Mouse (Mus musculus) layer of hippocampus, adult 9-10 months (tissue): ENCODE results near the gene Pafah1b2.

ENCODE experiments used
- DNase-seq: peaks from one replicate; pipeline ENCODE4 v3.0.0; 2022; ENCODE audit warnings: low spot score

Pafah1b2 gene

DNA sequence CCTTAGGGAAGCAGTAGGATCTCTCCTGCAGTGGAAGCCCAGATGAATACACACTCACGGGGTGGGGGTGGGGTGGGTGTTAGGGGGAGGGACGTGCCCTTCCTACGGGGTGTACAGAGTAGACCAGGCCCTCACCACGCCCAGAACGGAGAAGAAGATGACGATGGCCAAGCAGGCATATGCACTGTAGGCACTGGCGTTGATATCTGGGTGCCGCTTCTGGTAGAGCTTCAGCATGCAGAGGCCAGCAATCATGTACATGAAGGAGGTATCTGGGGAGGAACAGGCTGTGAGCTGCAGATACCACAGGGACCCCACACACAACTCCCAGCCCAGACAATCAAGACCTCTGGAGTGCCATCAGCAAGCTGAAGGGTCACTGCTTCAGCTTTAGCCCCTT is 69.6 kb downstream of the Pafah1b2 start:
- no peak for DNase-seq

DNA sequence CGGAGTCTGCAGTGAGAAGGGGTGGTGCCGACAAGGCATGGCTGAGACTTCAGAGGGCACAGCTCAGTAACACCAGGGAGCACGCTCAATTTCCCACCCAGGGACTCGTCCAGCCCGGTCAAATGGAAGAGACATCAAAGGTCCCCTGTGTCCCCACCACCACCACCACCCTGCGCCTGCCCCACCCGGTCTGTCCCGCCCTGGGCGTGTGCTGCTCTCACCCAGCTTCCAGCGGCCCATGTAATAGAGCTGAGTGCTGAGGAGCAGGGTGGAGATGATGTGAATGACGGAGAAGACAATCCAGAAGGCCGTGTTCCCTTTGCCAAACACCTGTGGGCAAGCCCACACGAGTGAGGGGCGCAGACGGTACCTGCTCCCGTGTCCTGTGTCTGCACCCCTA is 70.0 kb downstream of the Pafah1b2 start:
- no peak for DNase-seq

DNA sequence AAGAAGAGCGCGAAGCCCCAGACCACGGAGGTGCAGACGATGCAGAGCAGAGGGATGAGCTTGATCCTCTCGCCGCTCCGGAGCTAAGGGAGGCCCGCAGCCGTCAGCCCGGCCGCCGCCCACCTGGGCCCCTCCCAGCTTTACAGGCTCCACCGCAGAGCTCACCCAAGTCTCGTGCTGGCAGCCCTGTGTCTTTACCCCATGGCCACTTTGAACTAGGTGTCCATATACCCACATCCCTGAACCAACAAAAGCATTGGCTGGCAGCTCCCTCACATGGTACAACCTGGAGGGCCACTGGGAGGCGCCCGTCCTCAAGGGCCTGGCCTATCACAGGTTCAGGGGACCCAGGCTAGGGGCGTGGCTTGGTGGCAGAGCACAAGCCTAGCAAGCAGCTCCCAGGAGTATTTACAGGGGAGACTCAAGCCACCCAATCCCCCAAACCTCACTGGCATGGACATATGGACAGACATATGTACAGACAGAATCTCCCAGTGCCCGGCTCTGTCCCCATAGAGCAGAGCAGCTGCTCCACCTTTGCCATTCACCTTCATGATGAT is 71.1 kb downstream of the Pafah1b2 start:
- DNase-seq: no peak

DNA sequence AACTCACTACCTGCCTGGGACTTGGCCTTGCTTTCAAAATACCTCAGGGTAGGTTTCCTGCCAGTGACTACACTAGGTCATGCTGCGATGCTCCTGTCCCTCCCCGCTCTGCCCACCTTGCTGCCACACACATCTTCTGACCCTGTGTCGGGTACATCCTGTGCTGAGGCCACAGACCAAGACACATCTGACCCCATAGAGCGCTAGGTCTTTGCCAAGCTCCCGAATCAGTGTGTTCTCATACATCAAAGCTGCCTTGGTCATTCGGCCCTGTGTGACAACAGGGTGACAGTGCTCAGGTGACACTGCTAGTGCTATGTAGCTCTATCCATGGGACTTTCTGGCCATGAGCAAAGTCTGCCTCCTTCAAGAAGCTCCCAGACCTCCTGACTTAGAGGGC is 72.7 kb downstream of the Pafah1b2 start:
- no peak for DNase-seq

DNA sequence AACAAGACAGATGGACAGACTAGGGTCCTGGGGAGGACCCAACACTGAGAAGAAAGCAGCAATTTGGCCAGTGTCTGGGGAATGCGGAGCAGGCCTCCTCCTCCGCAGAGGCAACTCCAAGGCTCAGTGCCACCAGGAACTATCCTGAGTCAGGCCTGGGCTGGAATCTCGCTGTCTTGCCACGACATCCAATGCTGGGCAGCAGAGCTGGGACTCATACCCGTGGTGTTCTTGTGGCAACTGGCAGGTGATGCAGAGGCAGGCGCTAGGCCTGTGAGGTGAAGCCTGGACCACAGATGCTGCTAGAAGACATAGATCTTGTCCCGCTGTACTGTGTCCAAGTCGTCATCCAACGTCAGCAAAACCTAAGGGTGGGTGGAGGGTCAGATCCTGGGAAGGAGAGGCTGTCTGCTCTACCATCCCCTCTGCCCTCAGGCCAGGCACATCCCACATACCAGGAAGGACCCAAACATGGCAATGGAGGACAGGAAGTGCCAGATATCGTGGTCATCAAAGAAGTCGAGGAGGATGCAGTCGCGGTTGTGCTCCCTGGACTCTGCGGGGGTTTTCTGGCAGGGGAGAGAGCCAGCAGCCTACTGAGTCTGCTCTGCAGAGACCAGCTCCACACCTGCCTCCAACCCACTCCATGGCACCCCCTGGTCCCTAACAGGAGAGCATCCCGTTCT is 73.4 kb downstream of the Pafah1b2 start:
- no peak for DNase-seq

DNA sequence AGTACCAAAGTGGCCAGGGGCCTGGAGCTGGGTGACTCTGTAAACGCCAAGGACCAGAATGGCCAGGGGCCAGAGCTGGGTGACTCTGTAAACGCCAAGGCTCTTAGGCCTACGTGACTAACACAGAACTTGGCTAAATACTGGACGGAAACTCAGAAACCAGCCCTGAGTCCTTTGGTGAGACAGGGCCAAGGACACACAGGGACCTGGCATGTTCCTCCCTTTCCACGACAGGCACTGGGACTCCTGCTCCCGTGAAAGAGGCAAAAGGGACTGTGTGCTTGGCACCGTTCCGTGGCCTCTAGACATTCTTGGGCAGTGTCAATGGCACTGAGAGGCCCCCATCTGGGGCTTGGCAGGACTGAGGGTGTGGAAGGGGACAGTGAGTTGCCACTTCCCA is 74.4 kb downstream of the Pafah1b2 start:
- no peak for DNase-seq

DNA sequence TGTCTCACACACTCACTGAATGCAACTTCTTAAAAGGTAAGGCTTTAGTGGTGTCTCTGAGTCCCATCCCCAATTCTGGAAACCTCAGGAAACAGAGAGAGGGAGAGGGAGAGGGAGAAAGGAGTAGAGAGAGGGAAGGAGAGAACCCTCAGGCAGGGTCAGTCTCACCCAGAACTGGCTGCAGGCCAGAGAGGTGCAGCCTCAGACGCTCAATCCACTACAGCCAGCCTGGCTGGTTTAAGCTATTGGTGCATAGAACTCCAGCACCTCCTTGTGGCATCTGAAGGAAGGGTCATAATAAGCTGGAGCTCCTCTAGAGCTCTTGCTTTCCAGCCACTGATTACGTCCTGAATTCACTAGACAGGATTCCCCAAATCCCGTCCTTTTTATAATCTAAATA is 75.6 kb downstream of the Pafah1b2 start:
- no peak for DNase-seq

DNA sequence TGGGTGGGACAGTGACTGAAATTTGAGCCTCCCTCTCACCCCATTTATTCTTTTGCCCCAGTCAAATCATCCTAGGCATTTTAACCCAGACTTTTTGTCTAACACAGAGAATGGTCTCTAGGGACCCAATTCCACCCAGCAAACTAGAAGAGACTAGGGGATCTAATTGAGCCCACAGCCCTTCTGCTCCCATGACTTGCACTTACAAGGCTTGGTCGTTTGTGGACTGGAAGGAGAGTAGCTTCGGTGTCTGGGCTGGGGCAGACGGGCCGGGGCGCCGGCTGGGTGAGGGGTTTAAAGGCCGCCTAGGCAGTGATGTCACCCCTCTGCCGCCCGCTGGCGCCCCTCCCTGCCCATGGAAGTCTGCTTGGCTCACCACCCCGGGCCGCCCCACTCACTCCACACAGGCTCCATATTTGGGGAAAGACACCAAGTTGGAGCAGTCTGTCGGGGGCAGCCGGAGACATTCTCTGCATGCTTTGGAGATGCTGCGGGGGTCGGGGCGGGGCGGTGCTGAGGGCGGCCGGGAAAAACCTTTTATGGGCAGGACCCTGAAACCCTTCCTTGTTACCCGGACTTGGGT is 76.8 kb downstream of the Pafah1b2 start, which contains the start of gene Tagln:
Gene Tagln, minus strand, starts transcription at position 431 of the 583 bp plus-strand sequence.
- no peak for DNase-seq

DNA sequence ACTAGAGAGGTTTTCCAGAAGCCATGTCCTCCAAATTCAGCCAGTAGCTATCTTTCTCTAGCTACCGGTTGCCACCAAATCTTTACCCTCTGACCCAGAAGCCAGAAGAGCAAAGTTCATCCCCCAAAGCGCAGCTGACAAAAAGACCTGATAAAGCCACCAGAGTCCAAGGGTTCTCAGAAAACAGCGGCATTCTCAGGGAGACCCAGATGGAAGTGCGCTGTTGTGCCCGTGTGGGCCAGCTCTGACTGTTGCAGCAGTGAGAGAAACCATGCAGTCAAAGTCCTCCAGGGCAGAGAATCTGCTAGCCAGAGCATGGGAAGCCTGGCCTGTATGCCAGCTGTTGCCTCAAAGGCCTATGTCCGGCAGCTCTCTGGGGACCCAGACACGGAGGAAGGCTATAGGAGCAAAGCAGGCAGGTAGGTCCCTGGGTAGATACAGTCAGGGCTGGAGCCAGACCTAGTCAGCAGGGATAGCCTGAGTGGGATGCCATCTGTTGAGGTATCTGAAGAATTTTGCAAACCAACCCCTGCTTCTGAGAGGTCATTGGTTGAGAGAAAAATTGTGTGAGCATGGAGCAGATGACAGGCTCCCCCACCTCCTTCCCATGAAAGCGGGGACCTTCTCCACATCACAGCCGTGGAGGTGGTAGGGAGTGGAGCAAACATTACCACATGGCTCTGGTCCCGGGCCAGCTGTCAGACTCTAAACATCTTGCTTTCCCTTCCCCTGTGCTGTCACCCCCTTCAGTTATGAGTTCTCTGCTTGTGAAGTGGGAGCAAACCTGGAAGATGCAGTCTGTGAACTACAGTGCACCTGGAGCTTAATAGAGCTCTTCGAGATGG is 79.7 kb downstream of the Pafah1b2 start:
- DNase-seq: no peak

DNA sequence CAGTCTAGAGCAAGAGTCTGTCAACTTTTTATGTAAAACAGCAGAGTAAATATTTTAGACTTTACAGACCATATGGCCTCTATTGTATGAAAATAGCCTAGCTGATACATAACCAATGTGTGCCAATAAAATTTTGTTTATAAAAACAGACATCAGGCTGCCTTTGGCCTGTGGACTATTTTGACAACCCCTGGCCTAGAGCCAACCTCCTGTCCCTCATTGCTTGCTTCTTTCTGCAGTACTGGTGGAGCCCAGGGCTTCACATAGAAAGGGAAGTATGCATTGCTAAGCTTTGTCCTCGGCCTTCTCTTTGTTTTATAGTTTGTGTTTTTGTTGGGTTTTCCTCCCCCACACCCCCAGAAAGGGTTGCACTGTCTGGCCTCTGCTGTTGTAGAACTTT is 80.5 kb downstream of the Pafah1b2 start:
- no peak for DNase-seq

DNA sequence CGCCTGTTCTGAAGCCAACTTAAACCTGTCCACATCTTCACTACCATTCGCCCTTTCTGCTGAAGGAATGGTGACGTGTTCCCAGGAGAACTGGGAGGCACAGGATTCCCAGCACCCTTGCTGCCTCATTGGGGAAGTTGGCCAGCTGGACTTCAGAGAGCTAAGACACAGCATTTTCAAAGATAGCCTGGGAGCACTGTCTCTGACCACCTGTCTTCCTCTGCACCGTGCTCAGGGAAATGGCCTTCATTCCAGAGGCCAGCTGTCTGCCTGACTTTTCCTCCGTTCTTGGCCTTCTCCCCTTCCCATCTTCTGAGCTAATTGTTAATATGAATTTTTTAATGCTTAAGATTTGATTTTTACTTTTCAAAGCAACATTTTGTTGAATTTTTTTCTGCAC is 83.2 kb downstream of the Pafah1b2 start:
- DNase-seq: no peak

DNA sequence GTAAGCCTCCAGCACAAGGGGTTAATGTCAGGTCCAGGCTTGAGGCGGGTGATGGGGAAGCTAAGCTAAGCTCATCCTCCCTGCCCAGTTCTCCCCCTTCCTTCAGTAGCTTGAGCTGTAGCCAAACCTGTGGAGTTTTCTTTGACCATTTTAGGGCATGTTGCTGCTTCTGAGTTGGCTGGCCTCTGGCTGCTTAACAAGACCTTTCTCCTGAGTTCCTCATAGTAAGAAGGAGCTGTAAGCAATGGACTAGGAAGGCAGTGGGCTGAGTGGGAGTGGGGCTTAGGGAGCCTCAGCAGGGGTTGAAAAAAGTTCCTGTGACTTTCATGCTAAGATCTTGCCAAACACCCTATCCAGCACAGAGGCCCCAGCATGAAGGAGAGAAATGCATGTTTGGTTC is 92.6 kb downstream of the Pafah1b2 start:
- no peak for DNase-seq

DNA sequence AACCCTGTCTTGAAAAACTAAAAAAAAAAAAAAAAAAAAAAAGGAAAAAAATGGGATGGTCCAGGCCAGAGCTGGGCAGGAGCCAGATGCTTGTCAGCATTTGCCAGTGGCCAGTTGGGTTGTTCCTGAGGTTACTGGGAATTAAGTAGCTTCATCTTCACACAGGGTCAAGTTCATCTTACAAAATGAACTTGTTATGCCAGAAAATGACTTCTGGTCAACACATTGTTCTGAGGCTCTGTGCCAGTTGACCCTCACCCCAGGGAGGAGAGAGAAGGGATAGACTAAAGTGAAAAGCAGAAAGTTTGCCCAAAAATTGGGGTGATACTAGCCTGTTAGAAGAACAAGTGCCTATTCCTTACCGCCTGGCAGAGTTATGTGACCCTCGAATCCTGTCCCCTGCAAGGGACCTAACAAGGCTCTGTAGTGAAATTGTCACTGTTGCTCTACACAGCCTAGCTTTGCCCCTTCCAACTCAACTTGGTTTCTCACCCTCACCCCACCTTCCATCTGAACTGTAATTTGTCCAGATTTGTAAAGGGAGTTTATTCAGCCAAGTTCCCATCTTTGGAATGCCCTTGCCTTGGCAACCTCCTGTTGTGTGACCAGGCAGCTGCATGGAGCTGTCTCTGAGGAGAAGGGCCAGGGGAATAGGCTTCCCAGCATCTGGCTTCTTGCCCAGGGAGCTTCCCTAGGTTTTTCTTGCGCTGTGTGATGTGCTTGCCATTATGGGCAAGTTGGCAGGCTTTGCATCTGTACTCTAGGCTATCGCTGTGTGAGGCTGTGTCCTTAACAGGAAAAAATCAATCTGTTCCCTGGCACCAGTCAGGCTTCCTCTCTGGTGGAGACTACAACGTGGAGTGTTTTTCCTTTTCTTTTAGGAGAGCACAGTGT is 95.2 kb downstream of the Pafah1b2 start:
- DNase-seq: no peak

DNA sequence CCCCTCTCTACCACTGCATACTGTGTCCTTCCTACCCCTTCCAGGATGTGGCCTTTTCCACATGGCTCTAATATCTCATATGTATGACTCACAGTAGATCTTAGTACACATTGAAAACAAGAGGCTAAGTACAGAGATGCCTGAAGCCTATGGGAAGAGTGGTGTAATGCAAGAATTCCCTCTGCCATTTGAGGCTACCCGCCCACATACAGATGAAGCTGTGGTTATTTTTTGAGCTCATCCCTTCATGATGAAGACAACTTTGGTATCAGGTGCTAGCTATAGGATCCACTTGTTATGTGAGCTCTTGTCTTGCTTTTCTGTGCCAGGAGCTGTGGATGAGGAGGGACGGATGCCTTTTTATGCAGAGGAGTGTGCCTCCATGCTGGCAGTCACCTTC is 96.8 kb downstream of the Pafah1b2 start:
- DNase-seq: no peak
